Mouse (Mus musculus): Measurements from ENCODE around the gene Nt5c3.

Gene Nt5c3

GRCm38 (mm10) chr6:56923726-56924707 lies at the start of gene Nt5c3, which contains the start of gene Vmn1r4:
Nt5c3 (minus strand) TSS chr6:56923932.
Vmn1r4 (plus strand) TSS chr6:56924015.
- DNase-seq (ENCODE audit: low read depth): peak; percentile 98

- DNase-seq (ENCODE audit: low read depth): no peak
Observed at GRCm38 (mm10) chr6:56969973-56970372, 46.2 kb upstream of the Nt5c3 start, which contains the start of gene Vmn1r5. Vmn1r5 (plus strand) TSS chr6:56970273.

- DNase-seq (ENCODE audit: low read depth): no peak
Observed at GRCm38 (mm10) chr6:56956436-56956835, 32.7 kb upstream of the Nt5c3 start.

- no peak for DNase-seq (ENCODE audit: low read depth)
Observed at GRCm38 (mm10) chr6:56934366-56934765, 10.6 kb upstream of the Nt5c3 start.

GRCm38 (mm10) chr6:56932464-56932863 lies 8.7 kb upstream of the Nt5c3 start:
- peak; percentile 39 for DNase-seq (ENCODE audit: low read depth)

GRCm38 (mm10) chr6:56931648-56932415 lies 8.1 kb upstream of the Nt5c3 start:
- DNase-seq (ENCODE audit: low read depth): no peak

GRCm38 (mm10) chr6:56923331-56923725 lies 404 bp downstream of the Nt5c3 start:
- DNase-seq (ENCODE audit: low read depth): no peak

DNA sequence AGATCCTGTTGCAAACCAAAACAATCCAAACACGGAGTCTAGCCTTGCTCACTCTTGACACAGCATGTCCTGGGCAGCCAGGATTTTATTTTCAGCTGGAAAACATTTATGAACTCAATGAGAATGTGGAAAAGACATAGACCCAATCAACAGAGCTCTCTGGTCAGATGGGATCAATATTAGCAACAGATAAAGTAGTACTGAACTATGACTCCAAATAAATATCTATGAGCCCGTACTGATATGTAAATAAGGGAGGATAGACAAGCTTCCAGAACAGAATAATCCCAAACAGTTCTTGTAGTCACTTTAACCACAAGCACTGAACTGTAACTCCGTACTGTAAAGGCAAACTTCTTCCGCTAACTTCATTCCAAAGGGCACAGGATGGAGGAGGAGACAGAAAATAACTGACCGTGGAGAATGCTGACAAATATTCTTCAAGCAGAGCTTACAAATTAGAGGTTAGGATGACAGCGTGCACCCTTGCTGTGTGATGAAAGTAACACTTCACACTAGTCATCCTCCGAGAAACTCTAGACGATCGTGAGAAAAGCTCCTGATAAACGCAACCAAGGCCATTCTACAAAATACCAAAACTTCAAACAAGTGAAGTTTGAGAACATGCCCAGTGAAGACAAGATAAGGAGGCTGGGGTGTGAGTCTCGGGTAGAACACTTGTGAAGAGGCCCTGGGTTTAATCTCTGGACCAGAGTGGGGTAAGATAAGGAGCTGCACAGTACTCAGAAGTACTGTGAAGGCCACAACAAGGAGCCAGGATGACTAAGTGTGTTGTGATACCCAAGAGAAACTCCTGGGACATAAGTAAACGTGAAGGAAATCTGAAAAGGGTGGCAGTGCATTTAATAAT lies 3.3 kb downstream of the Nt5c3 start:
- DNase-seq (ENCODE audit: low read depth): no peak

DNA sequence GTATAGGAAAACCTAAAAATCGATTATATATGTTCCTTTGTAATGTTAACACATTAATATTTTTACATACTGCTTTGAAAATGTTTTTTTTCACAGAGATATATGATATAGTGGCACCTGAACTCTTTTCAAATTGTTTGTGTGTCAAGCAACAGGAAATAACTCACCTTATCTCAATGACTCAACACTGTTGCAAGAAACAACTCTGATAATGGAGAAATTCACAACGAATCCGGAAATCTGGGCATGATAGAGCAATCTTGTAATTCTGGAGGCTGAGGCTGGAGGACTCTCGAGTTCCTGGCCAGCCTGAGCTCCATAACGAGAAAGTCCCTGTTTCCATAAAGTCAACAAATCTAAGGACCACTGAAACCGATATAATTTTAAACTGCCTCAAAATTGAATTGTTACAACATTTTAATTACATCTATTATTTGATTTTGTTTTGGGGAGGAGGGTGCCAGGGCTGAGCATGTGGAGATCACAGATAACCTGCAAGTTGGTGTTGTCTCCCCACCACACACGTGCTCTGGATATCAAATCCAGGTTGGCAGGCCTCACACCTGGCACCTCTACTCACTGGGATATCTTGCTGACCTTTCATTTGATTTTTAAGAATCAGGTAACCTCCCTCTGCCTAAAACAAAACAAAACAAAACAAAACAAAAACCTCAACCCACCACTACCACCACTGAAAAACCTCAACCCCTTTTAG lies 4.2 kb downstream of the Nt5c3 start:
- no peak for DNase-seq (ENCODE audit: low read depth)

DNA sequence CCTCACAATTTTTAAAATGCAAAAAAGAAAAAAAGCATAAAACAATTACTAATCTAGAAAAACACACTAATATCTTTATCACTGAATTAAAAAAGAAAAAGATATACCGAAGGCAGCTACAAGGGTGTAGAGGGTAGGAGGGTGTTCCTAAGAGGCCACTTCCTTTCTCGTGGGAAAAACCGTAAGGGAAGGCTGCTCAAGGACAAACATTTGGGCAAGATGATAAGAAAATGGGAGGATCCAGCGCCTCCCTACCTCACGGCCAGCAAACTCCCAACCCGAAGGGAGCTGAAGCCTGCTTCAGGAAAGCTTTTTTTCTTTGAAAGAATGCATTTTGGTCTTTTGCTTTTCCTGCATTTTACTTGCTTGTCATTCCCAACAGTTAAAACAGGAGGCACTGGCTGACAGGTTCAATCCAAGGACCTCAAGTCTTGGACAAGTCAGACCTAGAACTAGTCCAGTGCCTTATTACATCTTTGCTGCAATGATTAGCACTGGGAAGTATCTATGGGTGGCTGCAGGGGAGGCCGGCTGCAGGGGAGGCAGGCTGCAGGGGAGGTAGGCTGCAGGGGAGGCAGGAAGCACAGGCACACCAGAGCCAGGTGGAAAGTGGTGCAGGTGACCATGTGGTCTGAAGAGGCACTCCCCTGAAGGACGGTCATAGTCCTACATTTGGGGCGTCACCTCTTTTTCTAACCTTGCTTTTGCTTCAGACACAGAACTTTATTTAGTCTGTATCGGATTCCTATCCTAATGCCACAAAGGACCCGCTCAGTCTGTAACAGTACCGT lies 6.0 kb downstream of the Nt5c3 start:
- DNase-seq (ENCODE audit: low read depth): no peak

DNA sequence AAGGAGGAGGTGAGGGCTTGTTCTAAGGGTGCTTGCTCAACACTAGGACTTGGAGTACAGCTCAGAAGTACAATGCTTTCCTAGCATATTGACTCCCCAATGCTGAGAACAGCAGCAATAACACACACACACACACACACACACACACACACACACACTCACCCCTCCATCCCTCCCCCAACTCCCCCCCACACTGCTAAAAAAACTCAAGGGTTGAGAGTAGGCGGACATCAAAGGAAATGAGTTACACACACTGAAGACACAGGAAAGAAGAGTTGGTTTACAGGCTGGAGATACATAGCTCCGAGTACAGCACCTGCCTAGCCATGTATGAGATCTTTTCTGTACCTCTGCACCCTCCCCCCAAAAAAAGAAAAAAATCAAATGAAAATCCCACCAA lies 7.5 kb downstream of the Nt5c3 start:
- peak; percentile 70 for DNase-seq (ENCODE audit: low read depth)

GRCm38 (mm10) chr6:56913092-56913858 lies 10.5 kb downstream of the Nt5c3 start:
- no peak for DNase-seq (ENCODE audit: low read depth)

GRCm38 (mm10) chr6:56910910-56911309 lies 12.8 kb downstream of the Nt5c3 start:
- no peak for DNase-seq (ENCODE audit: low read depth)

- peak; percentile 75 for DNase-seq (ENCODE audit: low read depth)
Observed at GRCm38 (mm10) chr6:56908912-56909311, 14.8 kb downstream of the Nt5c3 start.

GRCm38 (mm10) chr6:56908397-56908796 lies 15.3 kb downstream of the Nt5c3 start:
- no peak for DNase-seq (ENCODE audit: low read depth)

DNA sequence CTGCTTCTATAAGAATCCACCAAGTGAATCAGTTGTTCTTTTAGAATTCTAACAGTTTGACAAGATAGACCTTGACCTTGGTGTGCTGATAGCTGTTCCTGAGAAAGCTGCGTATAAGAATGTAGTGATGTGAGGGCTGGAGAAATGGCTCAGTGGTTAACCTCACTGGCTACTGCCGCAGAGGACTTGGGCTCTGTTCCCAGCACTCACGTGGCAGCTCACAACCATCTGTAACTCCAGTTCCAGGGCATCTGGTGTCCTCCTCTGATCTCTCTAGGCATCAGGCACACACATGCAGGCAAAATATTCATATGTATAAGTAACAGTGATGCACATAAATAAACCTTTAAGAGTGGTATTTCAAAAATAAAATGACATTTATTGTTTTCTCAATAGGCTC lies 15.8 kb downstream of the Nt5c3 start:
- no peak for DNase-seq (ENCODE audit: low read depth)

DNA sequence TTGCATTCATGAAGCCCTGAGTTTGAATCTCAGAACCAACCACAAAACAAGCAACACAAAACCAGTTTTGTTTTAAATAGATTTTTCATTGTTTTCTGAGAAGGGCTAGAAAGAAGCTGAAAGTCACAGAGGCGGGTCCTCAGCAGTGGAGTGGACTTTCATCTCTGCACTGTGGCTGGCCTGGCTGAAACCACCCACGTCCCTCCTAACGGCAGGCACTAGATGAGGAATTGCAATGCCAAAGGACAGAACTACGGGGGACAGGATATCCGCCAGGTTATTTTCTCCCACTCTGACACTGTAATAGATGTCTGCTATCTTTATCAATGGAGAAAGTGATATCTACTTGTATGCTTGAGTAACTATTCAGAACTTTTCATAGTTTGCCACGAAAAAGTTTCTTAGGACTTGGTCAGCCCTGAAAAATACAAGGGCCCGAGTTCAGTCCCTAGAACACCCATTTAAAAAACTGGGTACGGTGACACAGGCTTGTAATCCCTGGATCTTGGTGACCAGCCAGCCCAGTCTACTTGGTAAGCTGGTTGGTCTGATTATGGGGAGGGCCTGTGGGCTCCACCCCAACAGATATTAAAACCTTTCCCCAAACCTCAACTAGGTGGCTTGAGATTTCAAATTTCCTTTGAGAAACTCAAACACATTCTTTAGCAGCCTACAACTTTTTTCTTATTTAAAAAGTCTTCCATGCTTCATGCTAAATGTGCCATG lies 17.4 kb downstream of the Nt5c3 start:
- DNase-seq (ENCODE audit: low read depth): no peak

DNA sequence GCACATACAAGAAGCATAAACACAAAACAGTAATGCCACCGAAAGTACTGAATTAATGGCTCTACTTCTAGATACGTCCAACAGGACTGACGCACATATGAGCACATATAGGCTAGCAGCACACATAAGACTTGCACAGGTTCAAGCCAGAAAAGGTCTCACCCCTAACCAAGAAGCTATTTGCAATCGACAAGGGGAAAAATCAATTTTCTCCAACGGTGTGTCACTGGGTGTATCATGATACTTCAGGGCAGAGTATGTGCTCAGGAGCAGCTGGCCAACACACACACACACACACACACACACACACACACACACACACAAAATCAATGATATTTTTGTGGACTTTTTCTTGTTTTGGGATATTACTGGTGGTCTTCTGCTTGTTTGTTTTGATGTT lies 18.2 kb downstream of the Nt5c3 start:
- DNase-seq (ENCODE audit: low read depth): no peak

DNA sequence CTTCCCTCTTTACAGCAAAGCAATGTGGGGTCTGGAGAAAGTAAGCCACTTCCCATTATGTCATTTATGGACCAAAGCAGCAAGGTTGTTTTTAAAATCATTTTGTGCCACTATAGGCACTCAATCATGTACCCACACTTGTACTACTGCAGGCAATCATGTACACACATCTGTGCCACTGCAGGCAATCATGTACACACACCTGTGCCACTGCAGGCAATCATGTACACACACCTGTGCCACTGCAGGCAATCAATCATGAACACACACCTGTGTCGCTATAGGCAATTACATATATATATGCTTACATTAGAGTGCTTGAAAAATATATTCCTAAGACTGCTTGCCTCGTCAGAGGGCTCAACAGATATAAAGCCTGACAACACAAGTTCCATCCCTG lies 18.8 kb downstream of the Nt5c3 start:
- DNase-seq (ENCODE audit: low read depth): no peak

All from induced T-regulatory cell, adult 2 months (primary cell).